Mouse (Mus musculus) embryonic facial prominence, embryonic 11.5 days (tissue): ENCODE results near the gene Sesn1. TPM values are rescaled to one million over a fixed set of nuclear protein-coding genes. Genes with fewer than 3 reads are reported as not detected.
A peak's percentile ranks its signal among the peaks of the same experiment; 100 is the strongest.
"Not testable (repeated sequence)": the region's sequence is repeated elsewhere in the genome, so short reads cannot be mapped to it uniquely, and the experiment has no call there.

Experiments
- ATAC-seq: fragments of 200-750 bp; cut with Nextera tagmentation; replicated peaks from 2 replicates; pipeline ENCODE4 v1.8.0; 2017; ENCODE audit warnings: low read depth; ENCODE audit not compliant: insufficient number of reproducible peaks, low FRiP score, low TSS enrichment
- DNase-seq: peaks from one replicate; pipeline ENCODE4 v3.0.0-alpha.2; 2015; ENCODE audit warnings: low spot score
- H3K27ac ChIP-seq: fragments of 300-500 bp; sonication (generic); replicated peaks from 2 replicates; pipeline ENCODE4 v1.5.1; 2014; ENCODE audit warnings: mild to moderate bottlenecking, low read depth, low read length, control low read depth
- H3K27me3 ChIP-seq: fragments of 300-500 bp; sonication (generic); 2 replicates; pipeline ENCODE4 v1.6.1; 2014; ENCODE audit warnings: mild to moderate bottlenecking, low read length, moderate library complexity, mixed read lengths; ENCODE audit not compliant: control insufficient read depth, insufficient read depth
- H3K36me3 ChIP-seq: fragments of 300-500 bp; sonication (generic); replicated peaks from 2 replicates; pipeline ENCODE4 v1.6.1; 2014; ENCODE audit warnings: low read depth, mild to moderate bottlenecking, low read length, moderate library complexity, mixed read lengths; ENCODE audit not compliant: control insufficient read depth, insufficient read depth
- H3K4me1 ChIP-seq: fragments of 300-500 bp; sonication (generic); 2 replicates; pipeline ENCODE4 v1.6.1; 2014; ENCODE audit warnings: low read length, mixed read lengths; ENCODE audit not compliant: control insufficient read depth, insufficient read depth
- H3K4me2 ChIP-seq: fragments of 300-500 bp; sonication (generic); 2 replicates; pipeline ENCODE4 v1.6.1; 2014; ENCODE audit warnings: low read depth, mild to moderate bottlenecking, control low read depth, low read length, moderate library complexity
- H3K4me3 ChIP-seq: fragments of 300-500 bp; sonication (generic); 2 replicates; pipeline ENCODE4 v1.5.1; 2014; ENCODE audit warnings: low read depth, low read length, control low read depth
- H3K9ac ChIP-seq: fragments of 300-500 bp; sonication (generic); replicated peaks from 2 replicates; pipeline ENCODE4 v1.6.1; 2014; ENCODE audit warnings: mild to moderate bottlenecking, control low read depth, low read length
- H3K9me3 ChIP-seq: fragments of 300-500 bp; sonication (generic); replicated peaks from 2 replicates; pipeline ENCODE4 v1.6.1; 2016; ENCODE audit warnings: mild to moderate bottlenecking, low read length, inconsistent platforms, mixed read lengths; ENCODE audit not compliant: control insufficient read depth
- WGBS: fragments of 180-500 bp; shearing (Covaris S2); extraction: QIAGEN DNeasy Blood & Tissue Kit; methylation state at CpG from one replicate; pipeline ENCODE4 v1.1.7; 2014; 5-methylcytosine and 5-hydroxymethylcytosine counted together
- polyA plus RNA-seq: library from polyadenylated mRNA; unstranded; fragments of >200 nt; fragmentation: Nextera tagmentation; extraction: Ambion mirVana; gene quantifications from 2 replicates; pipeline ENCODE4 v1.2.1, GENCODE M21; 2014

Sesn1 gene
- polyA plus RNA-seq, 1 experiment from 2014 or later: 35.5 TPM

DNA sequence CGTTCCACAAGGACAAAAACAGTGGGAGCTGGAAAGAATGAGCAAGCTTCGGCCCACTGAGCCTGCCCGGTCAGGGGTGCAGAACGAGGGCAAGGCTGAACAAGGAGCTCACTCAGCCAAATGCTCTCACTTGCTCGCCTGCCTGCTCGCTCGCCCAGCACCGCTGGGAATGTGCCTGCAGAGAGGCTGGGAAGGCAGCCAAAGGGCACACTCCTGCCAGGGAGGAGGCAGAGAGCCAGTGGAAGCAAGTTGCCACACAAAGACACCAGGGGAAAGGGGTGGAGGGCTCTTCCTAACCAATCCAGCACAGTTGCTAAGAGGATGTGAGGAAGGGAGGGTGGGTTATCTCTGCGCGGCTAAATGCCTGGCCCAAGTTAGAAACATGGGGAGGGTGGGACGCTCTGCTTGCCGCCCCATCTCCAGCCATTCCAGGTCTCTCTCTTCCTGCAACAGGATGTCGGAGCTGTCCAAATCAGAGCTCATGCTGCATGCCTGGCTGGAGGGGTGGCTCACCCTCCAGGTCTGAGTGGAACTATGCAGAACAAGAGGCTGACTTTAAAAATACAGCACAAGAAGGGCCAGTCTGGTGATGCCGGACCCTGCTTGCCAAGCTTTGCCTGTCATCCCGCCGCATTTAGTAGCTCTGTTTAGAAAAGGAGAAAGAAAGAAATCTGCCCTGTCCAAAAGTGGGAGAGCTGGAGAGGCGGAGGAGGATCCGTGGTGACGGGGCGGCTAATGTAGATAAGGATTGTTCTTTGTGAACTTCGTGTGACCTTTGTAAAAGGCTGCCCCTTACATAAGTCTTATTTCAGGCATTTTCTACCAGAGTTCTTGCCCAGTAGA, 125.1 kb downstream of the Sesn1 start:
- no peaks in the 10 kb centered on the region for H3K36me3 ChIP-seq
- no peaks in the 10 kb centered on the region for H3K27me3 ChIP-seq
- no peak overlapping the region for H3K4me3 ChIP-seq
- peaks cover 2% of the 10 kb centered on the region; the same call in 1 of the 2 replicates for H3K4me1 ChIP-seq
- no peak; the same call in 1 of the 2 replicates for ATAC-seq
- H3K9ac ChIP-seq: peak overlapping the region; percentile 41
- peak; percentile 27 for DNase-seq
- H3K27ac ChIP-seq: no peak overlapping the region
- H3K4me2 ChIP-seq: peak overlapping the region; percentile 32
- no peaks in the 10 kb centered on the region for H3K9me3 ChIP-seq
- WGBS: 21% methylated on average over 21 of the region's 21 CpGs

DNA sequence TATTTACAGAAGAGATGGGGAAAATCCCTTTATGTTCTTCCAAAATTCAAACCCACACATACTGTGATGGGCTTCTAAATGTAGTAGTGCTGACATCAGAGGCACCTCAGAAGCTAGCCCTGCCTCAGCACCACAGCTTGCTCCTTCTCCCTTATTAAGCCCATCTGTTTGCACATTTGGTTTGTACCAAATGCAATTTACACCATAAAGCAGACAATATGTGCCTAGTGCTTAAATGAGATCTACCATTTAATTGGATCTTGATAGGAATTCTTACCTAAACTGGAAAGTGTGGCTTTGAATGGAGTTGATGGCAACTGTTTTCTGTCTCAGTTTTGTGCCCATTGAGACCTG, 125.7 kb downstream of the Sesn1 start:
- no peak for DNase-seq
- Histone ChIP-seq H3K4me2 (no peak overlapping the region), H3K27ac (no peak overlapping the region), H3K9me3 (no peaks in the 10 kb centered on the region), H3K27me3 (no peaks in the 10 kb centered on the region), H3K36me3 (no peaks in the 10 kb centered on the region), H3K4me1 (peaks cover 2% of the 10 kb centered on the region; the same call in 1 of the 2 replicates), H3K9ac (no peak overlapping the region), H3K4me3 (no peak overlapping the region)
- ATAC-seq: no peak

DNA sequence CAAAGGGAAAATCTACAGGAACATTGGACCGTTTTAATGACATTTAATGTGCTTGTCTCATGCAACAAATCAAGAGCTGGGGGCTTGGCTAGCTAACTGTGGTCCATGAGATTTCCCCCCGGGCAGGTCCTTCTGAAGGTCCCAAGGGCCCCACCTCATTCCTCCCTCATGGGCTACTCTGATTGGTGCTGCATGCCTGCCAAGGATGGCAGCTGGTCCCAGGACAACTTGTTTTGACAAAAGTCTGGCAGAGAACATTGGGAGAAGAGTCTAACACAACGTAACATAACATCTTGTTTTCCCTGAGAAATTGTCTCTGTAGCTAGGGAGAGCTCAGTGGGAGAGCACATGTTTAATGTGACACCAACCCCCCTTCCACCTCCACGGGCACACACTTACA, 126.4 kb downstream of the Sesn1 start:
- ATAC-seq (no peak), DNase-seq (no peak)
- H3K27ac ChIP-seq: no peak overlapping the region
- no peak overlapping the region for H3K4me2 ChIP-seq
- H3K4me3 ChIP-seq: no peak overlapping the region
- peaks cover 2% of the 10 kb centered on the region; the same call in 1 of the 2 replicates for H3K4me1 ChIP-seq
- H3K9me3 ChIP-seq: no peaks in the 10 kb centered on the region
- H3K36me3 ChIP-seq: no peaks in the 10 kb centered on the region
- H3K9ac ChIP-seq: no peak overlapping the region
- WGBS: 81% methylated on average over 4 of the region's 4 CpGs
- no peaks in the 10 kb centered on the region for H3K27me3 ChIP-seq

DNA sequence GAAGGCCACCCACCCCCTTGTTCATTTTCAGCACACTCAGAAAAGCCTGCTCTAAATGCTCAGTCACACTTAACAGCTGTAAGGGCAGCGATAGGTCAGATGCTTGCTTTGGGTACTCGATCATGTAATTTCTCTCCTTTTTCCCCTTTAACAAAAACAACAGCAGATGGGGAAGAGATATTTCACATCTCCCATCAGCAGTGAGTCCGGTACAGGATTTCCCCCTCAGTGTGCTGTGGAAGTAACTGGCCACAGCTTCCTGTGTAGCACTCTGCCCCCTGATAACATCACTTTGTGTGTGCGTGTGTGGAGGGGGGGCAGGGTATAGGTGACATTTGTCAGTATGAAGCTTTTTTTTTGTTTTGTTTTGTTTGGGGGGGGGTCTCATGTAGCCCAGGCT, 127.4 kb downstream of the Sesn1 start:
- no peaks in the 10 kb centered on the region for H3K9me3 ChIP-seq
- H3K27me3 ChIP-seq: no peaks in the 10 kb centered on the region
- no peak overlapping the region for H3K4me3 ChIP-seq
- no peak overlapping the region for H3K9ac ChIP-seq
- no peaks in the 10 kb centered on the region for H3K36me3 ChIP-seq
- H3K4me2 ChIP-seq: no peak overlapping the region
- peaks cover 2% of the 10 kb centered on the region; the same call in 1 of the 2 replicates for H3K4me1 ChIP-seq
- H3K27ac ChIP-seq: no peak overlapping the region
- no peak for DNase-seq
- WGBS: 60% methylated on average over 4 of the region's 4 CpGs
- ATAC-seq: no peak

DNA sequence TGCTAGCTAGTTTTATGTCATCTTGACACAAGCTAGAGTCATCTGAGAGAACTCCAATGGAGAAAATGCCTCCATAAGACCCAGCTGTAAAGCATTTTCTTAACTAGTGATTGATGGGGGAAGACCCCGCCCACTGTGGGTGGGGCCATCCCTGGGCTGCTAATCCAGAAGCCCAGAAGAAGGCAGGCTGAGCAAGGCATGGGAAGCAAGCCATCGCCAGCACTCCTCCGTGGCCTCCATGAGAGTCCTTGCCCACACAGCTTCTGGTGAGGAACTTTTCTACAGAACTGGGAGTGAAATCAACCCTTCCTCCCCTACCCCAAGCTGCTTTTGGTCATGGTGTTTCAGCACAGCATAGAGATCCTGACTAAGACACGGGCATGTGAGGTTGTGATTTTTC, 129.4 kb downstream of the Sesn1 start:
- Histone ChIP-seq H3K27ac (no peak overlapping the region), H3K36me3 (no peaks in the 10 kb centered on the region), H3K27me3 (no peaks in the 10 kb centered on the region), H3K9ac (no peak overlapping the region), H3K9me3 (no peaks in the 10 kb centered on the region), H3K4me1 (peaks cover 2% of the 10 kb centered on the region; the same call in 1 of the 2 replicates), H3K4me3 (no peak overlapping the region), H3K4me2 (no peak overlapping the region)
- no peak for ATAC-seq
- 73% methylated on average over 4 of the region's 4 CpGs for WGBS
- peak; percentile 35 for DNase-seq

DNA sequence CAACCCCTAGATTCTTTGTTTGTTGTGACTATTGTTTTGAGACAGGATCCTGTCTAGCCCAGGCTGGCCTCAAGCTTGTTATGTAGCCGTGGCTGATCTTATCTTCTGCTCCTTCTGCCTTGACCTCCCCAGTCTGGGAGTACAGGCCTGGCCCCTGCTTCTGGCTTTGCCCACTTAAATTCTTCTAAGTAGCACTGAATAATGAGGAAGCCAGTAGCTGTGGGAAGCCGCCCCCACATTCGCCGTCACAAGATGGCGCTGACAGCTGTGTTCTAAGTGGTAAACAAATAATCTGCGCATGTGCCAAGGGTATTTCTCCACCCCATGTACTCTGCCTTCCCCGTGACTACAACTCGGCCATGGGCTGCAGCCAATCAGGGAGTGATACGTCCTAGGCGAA, 142.6 kb downstream of the Sesn1 start:
- not testable (repeated sequence) for H3K9ac ChIP-seq, H3K4me1 ChIP-seq, H3K36me3 ChIP-seq, H3K4me2 ChIP-seq, DNase-seq, H3K4me3 ChIP-seq, H3K27me3 ChIP-seq, H3K27ac ChIP-seq, ATAC-seq, H3K9me3 ChIP-seq
- 96% methylated on average over 6 of the region's 10 CpGs for WGBS

DNA sequence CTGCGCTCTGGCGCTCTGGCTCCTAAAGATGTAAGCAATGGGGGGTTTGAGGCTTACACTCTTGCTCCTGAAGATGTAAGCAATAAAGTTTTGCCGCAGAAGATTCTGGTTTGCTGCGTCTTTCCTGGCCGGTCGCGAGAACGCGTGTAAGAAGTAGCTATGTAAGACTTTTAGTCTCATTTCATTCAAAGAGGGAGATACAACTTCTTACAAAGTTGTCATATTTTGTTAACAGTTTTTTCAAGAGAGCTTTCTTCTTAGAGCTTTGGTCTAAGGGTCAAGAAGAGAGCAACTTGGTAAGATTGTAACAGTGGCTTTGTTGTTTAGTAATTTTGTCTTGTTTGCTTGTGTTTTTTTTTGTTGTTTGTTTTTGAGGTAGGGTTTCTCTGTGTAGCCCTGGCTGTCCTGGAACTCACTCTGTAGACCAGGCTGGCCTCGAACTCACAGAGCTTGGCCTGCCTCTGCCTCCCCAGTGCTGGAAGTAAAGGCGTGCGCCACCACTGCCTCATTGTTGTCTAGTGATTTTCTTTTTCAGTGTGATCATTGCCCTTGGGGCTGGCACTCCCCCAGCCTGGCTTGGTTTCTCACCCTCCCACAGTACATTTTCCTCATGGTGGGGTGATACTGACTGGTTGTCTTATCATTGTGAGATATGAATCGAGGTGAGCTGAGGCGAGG, 143.3 kb downstream of the Sesn1 start:
- Histone ChIP-seq H3K4me1 (no peaks in the 10 kb centered on the region), H3K9me3 (no peaks in the 10 kb centered on the region), H3K4me2 (no peak overlapping the region), H3K27ac (no peak overlapping the region), H3K27me3 (no peaks in the 10 kb centered on the region), H3K36me3 (no peaks in the 10 kb centered on the region), H3K9ac (no peak overlapping the region), H3K4me3 (no peak overlapping the region)
- ATAC-seq (no peak), DNase-seq (no peak)
- WGBS: 96% methylated on average over 14 of the region's 14 CpGs

DNA sequence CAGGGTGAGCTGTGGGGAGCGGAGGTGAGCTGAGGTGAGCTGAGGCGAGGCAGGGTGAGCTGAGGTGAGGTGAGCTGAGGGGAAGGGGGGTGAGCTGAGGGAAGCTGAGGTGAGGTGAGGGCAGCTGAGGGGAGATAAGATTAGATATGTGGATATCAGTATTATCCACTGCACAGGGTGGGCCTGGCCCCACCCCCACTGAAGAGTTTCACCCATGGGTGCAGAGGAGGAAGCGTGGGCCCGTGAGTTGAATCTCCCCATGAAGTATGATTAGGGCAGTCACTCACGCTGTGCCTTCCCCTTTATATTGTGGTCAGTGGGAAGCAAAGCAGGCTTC, 143.8 kb downstream of the Sesn1 start:
- Histone ChIP-seq H3K27me3 (no peaks in the 10 kb centered on the region), H3K4me2 (no peak overlapping the region), H3K36me3 (no peaks in the 10 kb centered on the region), H3K27ac (no peak overlapping the region), H3K4me3 (no peak overlapping the region), H3K9me3 (no peaks in the 10 kb centered on the region), H3K4me1 (no peaks in the 10 kb centered on the region), H3K9ac (no peak overlapping the region)
- WGBS: 94% methylated on average over 5 of the region's 5 CpGs
- ATAC-seq (no peak), DNase-seq (no peak)
